Mouse (Mus musculus) embryo, embryonic 11 days (tissue): ENCODE results near the gene Dusp7.

ENCODE experiments used
- DNase-seq: peaks from one replicate; pipeline ENCODE4 v3.0.0-alpha.2; 2015

Gene Dusp7

GRCm38 (mm10) chr9:106421865-106422160 lies 53.4 kb downstream of the Dusp7 start:
- peak; percentile 93 for DNase-seq
